Comparison of ENCODE assay signal across 8 mouse cellular contexts in the genomic region with DNA sequence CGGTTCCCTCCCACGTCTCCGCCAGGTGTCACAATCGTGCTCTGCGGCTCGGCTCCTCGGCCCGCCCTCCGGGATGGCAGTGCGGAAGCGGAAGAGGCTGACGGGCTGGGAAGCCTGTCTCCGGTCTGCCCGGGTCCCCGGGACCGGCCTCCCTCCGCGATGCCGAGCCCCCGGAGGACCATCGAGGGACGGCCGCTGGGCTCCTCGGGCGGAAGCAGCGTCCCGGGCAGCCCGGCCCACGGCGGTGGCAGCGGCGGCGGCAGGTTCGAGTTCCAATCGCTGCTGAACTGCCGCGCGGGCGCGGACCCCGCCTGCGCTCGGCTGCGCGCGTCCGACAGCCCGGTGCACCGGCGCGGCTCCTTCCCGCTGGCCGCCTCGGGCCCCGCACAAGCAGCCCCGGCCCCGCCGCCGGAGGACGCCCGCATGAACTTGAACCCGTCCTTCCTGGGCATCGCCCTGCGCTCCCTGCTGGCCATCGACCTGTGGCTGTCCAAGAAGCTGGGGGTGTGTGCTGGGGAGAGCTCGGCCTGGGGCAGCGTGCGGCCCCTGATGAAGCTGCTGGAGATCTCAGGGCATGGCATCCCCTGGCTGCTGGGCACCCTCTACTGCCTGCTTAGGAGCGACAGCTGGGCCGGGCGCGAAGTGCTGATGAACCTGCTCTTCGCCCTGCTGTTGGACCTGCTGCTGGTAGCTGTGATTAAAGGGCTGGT. TPM values are rescaled to one million over a fixed set of nuclear protein-coding genes. Genes with fewer than 3 reads are reported as not detected.
DNase-seq lines count a peak whose midpoint lies in the region; ATAC-seq lines count a peak whose summit lies in the region.

Plpp6 (plus strand) TSS at position 112 of the 710 bp plus-strand sequence.

- peak within 1 kb of the TSS; percentile 80 for H3K4me2 ChIP-seq in hindbrain, embryonic 12.5 days (replicated peaks)

- WGBS in hindbrain, embryonic 12.5 days = under 1% methylated on average over 58 of the region's 73 CpGs

- no peaks in the 10 kb centered on the region for H3K36me3 ChIP-seq in hindbrain, embryonic 12.5 days

- H3K27me3 ChIP-seq in hindbrain, embryonic 12.5 days = 0 out of 2 replicates have a peak, but pooled peaks cover 4% of the 10 kb centered on the region

- H3K9me3 ChIP-seq in hindbrain, embryonic 12.5 days (replicated peaks) = no peaks in the 10 kb centered on the region

- H3K9ac ChIP-seq in hindbrain, embryonic 12.5 days = peak within 1 kb of the TSS; percentile 78

- peaks cover 19% of the 10 kb centered on the region for H3K4me1 ChIP-seq in hindbrain, embryonic 12.5 days

- ATAC-seq in hindbrain, embryonic 12.5 days (ENCODE audit: low FRiP score) = peak; percentile 92

- H3K27ac ChIP-seq in hindbrain, embryonic 12.5 days = peak within 1 kb of the TSS; percentile 24; the same call in 1 of the 2 replicates

- peak within 1 kb of the TSS; percentile 66 for H3K4me3 ChIP-seq in hindbrain, embryonic 12.5 days

- DNase-seq in Muller cell, postnatal 12 days (ENCODE audit: inconsistent ontology term) = peak; percentile 73
- DNase-seq in cerebellum, adult 9-11 months = peak; percentile 91
- peak; percentile 65 to 79 for DNase-seq in frontal cortex, postnatal 14 days (ENCODE audit: low spot score in 2 of 2)
- DNase-seq in layer of hippocampus, postnatal 36 days = peak; percentile 79 to 80
- DNase-seq in lung, postnatal 25 days (ENCODE audit: low spot score) = peak; percentile 92
- DNase-seq in retina, adult 2 months (ENCODE audit: low read depth, low spot score) = peak; percentile 66
- peak; percentile 89 for DNase-seq in thymus, postnatal 25 days

RNA-seq across cellular contexts. Expression of gene Plpp6, which starts in this region (rescaled TPM):
- polyA plus RNA-seq in hindbrain, embryonic 12.5 days (2016; fragmentation: Nextera tagmentation; extraction: Ambion mirVana) = 9.9 and 10.6 TPM in 2 replicates
- total RNA-seq in layer of hippocampus, postnatal 36 days (2021) = 10 to 100 TPM; 48.8 to 56.0 TPM

Comparison
In these comparisons a context has a peak if more than half of its experiments do, and no peak if none do; other contexts are left out.
1. Peak in every context shown above with its lines: DNase-seq, ATAC-seq, H3K4me3 ChIP-seq and H3K27ac ChIP-seq.